In the genomic region with DNA sequence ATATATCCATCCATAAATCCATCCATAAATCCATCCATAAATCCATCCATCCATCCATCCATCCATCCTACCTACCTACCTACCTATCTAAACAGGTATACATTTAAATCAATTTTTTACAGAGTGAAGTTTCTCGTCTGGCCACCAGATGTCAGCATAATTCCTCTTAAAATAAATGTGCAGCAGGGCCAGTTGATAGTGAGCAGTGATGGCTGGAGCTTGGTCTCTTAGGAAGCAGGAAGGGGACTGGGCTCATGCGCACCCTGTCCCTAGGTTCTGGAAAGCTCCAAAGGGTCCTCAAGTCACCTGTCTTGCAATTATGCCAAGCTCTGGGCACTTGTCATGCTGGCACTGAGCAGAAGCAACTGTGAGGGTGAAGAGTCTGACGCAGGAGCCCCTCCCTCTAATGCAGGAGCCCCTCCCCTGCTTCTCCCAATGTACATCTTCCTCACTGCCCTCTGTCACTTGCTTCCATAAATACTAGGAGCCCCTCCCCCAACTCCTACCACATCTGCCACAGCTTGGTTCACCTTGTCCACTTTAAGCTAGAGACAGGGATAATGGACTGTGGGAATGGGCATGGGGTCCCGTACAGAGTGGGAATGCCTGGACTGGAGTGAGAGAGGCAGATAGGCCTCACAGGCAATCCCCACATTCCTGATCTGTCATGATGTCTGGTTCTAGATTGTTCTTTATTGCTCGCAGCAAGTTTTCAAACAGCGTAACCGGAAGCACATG, we compare ENCODE assay signal across 8 mouse cellular contexts.
DNase-seq lines count a peak whose midpoint lies in the region; ATAC-seq and TF ChIP-seq lines count a peak whose summit lies in the region.

No protein-coding gene starts in this region.

- in situ Hi-C loops in CH12.LX (cut with MboI; ENCODE audit: low pct_ligation_motif_present, low pct_unique_long_range_greater_than_20kb, low sequenced_read_pairs) = loop anchor here (25.0 kb wide), 1 partner anchor 605 kb away; a partner anchor contains a TSS

- H3K79me2 ChIP-seq in CH12.LX (replicated peaks; ENCODE audit: control insufficient read depth, extremely low read depth, insufficient read depth, poor library complexity, severe bottlenecking) = no peaks in the 10 kb centered on the region

- peak; percentile 18 to 42 for DNase-seq in heart, adult 18-20 months
- no peak for DNase-seq in heart, postnatal 25 days (ENCODE audit: low spot score)
- peak; percentile 24 for DNase-seq in CH12.LX (ENCODE audit: extremely low read depth)
- peak; percentile 31 to 57 for DNase-seq in cerebellum, adult 18-20 months
- DNase-seq in forelimb bud, embryonic 11.5 days (ENCODE audit: low read depth, low spot score) = peak; percentile 65
- DNase-seq in kidney, postnatal 10 days = peak; percentile 41
- DNase-seq in T-cell, adult 2 months (ENCODE audit: low spot score) = no peak

- H3K36me3 ChIP-seq in CH12.LX (replicated peaks in 1 of 2; ENCODE audit: control insufficient read depth in 1 of 2, insufficient read depth in 1 of 2, low read length in 1 of 2) = no peaks in the 10 kb centered on the region
- H3K36me3 ChIP-seq in midbrain, embryonic 13.5 days = no peaks in the 10 kb centered on the region

- TF ChIP-seq POLR2A in CH12.LX (IDR thresholded peaks at IDR 0.05; ENCODE audit: low read depth, low read length) = no peak

- peak; percentile 84 for ATAC-seq in midbrain, embryonic 13.5 days

- TF ChIP-seq CTCF in CH12.LX (conservative IDR thresholded peaks at IDR 0.05 in 1 of 2, IDR thresholded peaks at IDR 0.05 in 1 of 2; ENCODE audit: low read depth in 2 of 2, low read length in 2 of 2) = peak; percentile 7 to 79; a peak in 2 of 4 replicates

- H3K9me3 ChIP-seq in CH12.LX (replicated peaks; ENCODE audit: low read length) = no peaks in the 10 kb centered on the region
- H3K9me3 ChIP-seq in midbrain, embryonic 13.5 days = no peaks in the 10 kb centered on the region

- no peak overlapping the region for H3K4me2 ChIP-seq in CH12.LX (ENCODE audit: insufficient read depth, low read depth, poor library complexity, severe bottlenecking)
- no peak overlapping the region for H3K4me2 ChIP-seq in midbrain, embryonic 13.5 days (replicated peaks)

- TF ChIP-seq RAD21 in CH12.LX (IDR thresholded peaks at IDR 0.05; ENCODE audit: low read depth, low read length) = peak; percentile 77

- no peak overlapping the region for H3K27ac ChIP-seq in CH12.LX (ENCODE audit: insufficient read depth, low read depth)
- H3K27ac ChIP-seq in midbrain, embryonic 13.5 days = no peak overlapping the region

- no peaks in the 10 kb centered on the region for H3K4me1 ChIP-seq in CH12.LX (ENCODE audit: control insufficient read depth in 1 of 2, insufficient read depth in 2 of 2)
- peaks cover 2% of the 10 kb centered on the region; the same call in 1 of the 2 replicates for H3K4me1 ChIP-seq in midbrain, embryonic 13.5 days (replicated peaks)

- intact Hi-C loops in heart, postnatal 25 days (cut with DNase I) = loop anchor here (1.0 to 2.0 kb wide), 2 partner anchors 604 to 650 kb away; no protein-coding TSS in a partner anchor

- TF ChIP-seq EP300 in CH12.LX (IDR thresholded peaks at IDR 0.05; ENCODE audit: low read length) = no peak

- H3K9ac ChIP-seq in CH12.LX (ENCODE audit: insufficient read depth, low read depth) = no peak overlapping the region
- H3K9ac ChIP-seq in midbrain, embryonic 13.5 days (replicated peaks) = no peak overlapping the region

- dilution Hi-C loops in CH12.LX (cut with MboI; ENCODE audit: extremely low pct_ligation_motif_present, extremely low pct_unique_long_range_greater_than_20kb, low sequenced_read_pairs) = no loop called here

- peaks cover 56% of the 10 kb centered on the region for H3K27me3 ChIP-seq in CH12.LX (replicated peaks)
- H3K27me3 ChIP-seq in midbrain, embryonic 13.5 days = peaks cover 24% of the 10 kb centered on the region

- 69% methylated on average over 7 of the region's 7 CpGs for WGBS in midbrain, embryonic 13.5 days

- no peak overlapping the region for H3K4me3 ChIP-seq in CH12.LX (replicated peaks in 1 of 3; ENCODE audit: low read depth in 2 of 3, low read length in 2 of 3, poor library complexity in 1 of 3)
- H3K4me3 ChIP-seq in midbrain, embryonic 13.5 days (replicated peaks) = no peak overlapping the region

TF ChIP-seq in CH12.LX, 34 proteins besides CTCF, POLR2A, EP300 and RAD21:
- TF ChIP-seq CHD1 (IDR thresholded peaks at IDR 0.05; ENCODE audit: low read depth, low read length) (no peak), ZNF384 (IDR thresholded peaks at IDR 0.05; ENCODE audit: low read depth, low read length) (peak; percentile 27; the same call in 1 of the 2 replicates), ZC3H11A (IDR thresholded peaks at IDR 0.05; ENCODE audit: low read depth, low read length) (peak; percentile 36; the same call in 1 of the 2 replicates), GABPA (IDR thresholded peaks at IDR 0.05; ENCODE audit: insufficient replicate concordance, low read depth, low read length) (no peak), SMC3 (IDR thresholded peaks at IDR 0.05; ENCODE audit: low read depth, low read length) (peak; percentile 83)

Comparison
In these comparisons a context has a peak if more than half of its experiments do, and no peak if none do; other contexts are left out.
1. DNase-seq: peak in heart, adult 18-20 months (2 of 2), CH12.LX (single experiment), cerebellum, adult 18-20 months (2 of 2), forelimb bud, embryonic 11.5 days (single experiment) and kidney, postnatal 10 days (single experiment); none in heart, postnatal 25 days (single experiment) and T-cell, adult 2 months (single experiment).